Mouse (Mus musculus) layer of hippocampus, postnatal 25 days (tissue): ENCODE data around the gene 1700086D15Rik. TPM values are rescaled to one million over a fixed set of nuclear protein-coding genes. Genes with fewer than 3 reads are reported as not detected.

Source experiments
- DNase-seq, 2 experiments: peaks; one replicate each; pipeline ENCODE4 v3.0.0; 2022; ENCODE audit warnings: mixed read lengths in 2 of 2, low spot score in 1 of 2; ENCODE audit errors: extremely low spot score in 1 of 2
- total RNA-seq, 2 experiments: library from RNA; stranded (reverse); gene quantifications; 2 replicates each; pipeline ENCODE4 v1.2.3; 2021

1700086D15Rik gene
- total RNA-seq = 1 to 10 TPM; 1.7 to 4.2 TPM

DNA sequence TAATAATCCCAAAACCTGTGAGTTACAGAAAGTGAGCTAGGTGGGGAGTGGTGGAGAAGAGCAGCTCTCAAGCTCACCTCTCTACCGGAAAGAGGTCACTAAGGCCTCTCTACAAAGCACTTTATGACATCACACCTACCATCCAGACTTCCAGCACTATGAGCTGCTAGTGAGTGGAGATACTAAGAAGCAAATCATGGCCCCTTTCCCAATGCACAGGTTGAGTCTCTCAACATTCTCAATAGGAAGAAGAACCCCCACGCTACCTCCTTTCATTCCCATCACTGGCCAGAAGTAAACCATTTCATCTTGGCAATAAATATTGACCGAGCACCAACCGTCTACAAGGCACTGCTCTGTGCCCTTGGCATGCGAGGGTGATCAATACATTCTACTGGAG, at the start of gene 1700086D15Rik:
Gene 1700086D15Rik (minus strand): TSS at position 101 of the 400 bp plus-strand sequence.
- no peak for DNase-seq

- DNase-seq = no peak
Observed at GRCm38 (mm10) chr11:65209441-65209840, 49.8 kb upstream of the 1700086D15Rik start.

GRCm38 (mm10) chr11:65205306-65205705, 45.6 kb upstream of the 1700086D15Rik start:
- DNase-seq = no peak

- DNase-seq = no peak
Observed at GRCm38 (mm10) chr11:65204651-65205050, 45.0 kb upstream of the 1700086D15Rik start.

DNA sequence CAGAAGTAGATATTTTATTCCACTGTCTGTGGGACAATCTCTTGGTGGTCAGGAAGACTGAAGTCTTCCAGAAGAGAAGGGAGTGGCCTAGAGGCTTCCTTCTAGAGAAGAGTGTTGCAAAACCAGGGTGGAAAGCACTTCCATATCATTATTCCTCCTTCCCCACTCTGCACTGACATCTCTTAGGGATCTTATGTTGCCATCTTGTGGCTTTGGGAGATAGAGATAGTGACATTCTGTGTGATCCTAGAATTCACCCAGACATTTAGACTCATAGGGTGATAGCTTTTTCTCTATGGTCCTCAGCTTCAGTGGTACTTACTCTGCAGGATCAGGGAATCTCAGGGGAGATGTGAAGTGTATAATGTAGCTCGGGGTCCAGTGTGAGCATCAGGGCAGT, 43.3 kb upstream of the 1700086D15Rik start:
- no peak for DNase-seq

GRCm38 (mm10) chr11:65202236-65202635, 42.5 kb upstream of the 1700086D15Rik start:
- DNase-seq = no peak

- DNase-seq = no peak
Observed at GRCm38 (mm10) chr11:65198026-65198425, 38.3 kb upstream of the 1700086D15Rik start.

- DNase-seq = peak; percentile 58 to 95
Observed at GRCm38 (mm10) chr11:65197280-65197679, 37.6 kb upstream of the 1700086D15Rik start.

GRCm38 (mm10) chr11:65186974-65187373, 27.3 kb upstream of the 1700086D15Rik start:
- no peak for DNase-seq

GRCm38 (mm10) chr11:65185114-65185513, 25.4 kb upstream of the 1700086D15Rik start:
- no peak for DNase-seq

DNA sequence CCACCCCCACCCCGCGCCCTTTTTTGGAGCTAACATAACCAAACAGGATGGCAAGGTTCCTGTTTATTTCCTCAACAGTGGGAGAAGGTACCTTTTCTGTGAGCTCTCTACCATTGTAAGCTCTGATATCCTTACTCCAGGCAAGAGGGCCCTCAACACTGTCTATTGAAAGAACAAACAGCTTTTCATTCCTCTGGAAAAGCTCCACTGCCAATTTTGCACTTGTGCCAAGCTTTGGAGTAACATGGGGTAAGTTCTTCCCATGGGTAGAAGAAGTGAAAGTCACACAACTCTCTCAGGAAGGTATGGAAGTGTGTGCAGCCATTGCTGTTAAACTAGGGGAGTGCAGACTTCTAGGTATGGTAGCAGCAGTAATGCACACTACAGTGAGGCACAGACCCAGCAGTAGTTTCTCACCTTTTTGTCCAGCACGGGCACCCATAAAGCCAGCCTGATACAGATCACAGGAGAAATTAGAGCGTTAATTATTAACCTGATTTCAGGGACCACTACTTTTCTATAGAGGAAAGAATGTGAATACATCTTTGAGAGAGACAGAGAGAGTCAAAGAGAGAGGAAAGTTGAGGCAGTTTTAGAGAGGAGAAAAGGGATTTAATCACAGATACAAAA, 10.5 kb upstream of the 1700086D15Rik start:
- no peak for DNase-seq

DNA sequence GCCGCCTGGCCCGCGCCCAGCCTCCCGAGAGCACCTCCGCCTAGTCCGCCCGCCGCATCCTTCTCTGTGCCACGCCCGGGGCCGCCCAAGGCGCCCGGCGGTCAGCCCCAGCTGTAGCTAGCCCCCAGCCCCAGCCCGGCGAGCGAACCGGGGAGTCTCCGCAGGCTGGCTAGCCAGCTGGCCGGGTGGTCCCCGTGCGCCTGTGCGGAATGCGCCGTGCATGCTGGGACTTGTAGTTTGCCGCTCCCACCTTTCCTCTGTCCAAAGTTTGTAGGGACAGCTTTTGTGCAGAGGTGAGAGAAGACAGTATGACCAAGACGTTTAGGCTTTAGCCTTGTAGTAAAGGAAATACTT, 3.1 kb upstream of the 1700086D15Rik start, which contains the start of gene Arhgap44:
Gene Arhgap44 (minus strand): TSS at position 195 of the 354 bp plus-strand sequence.
- peak; percentile 68 to 71 for DNase-seq

- DNase-seq = peak in 1 of 2 experiments; percentile 26
Observed at GRCm38 (mm10) chr11:65161881-65162766, 2.4 kb upstream of the 1700086D15Rik start.

- no peak for DNase-seq
Observed at GRCm38 (mm10) chr11:65160991-65161880, 1.5 kb upstream of the 1700086D15Rik start.

DNA sequence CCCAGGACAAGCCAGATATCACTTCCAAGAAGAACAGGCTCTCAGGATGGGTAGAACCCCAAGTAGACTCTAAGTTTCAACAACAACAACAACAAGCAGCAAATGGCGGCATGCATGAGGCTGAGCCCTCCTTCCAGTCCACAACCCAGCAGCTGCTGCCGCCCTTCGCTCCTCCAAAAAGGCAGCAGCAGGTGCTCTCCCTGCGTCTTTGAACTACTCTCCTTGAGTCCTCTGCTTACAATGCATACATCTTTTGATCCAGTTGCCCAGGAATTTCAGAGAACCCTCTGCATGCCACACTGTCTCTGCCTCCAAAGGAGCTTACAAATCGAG, 1.1 kb downstream of the 1700086D15Rik start:
- DNase-seq = no peak

GRCm38 (mm10) chr11:65157966-65158657, 1.6 kb downstream of the 1700086D15Rik start:
- no peak for DNase-seq

GRCm38 (mm10) chr11:65153006-65153405, 6.7 kb downstream of the 1700086D15Rik start:
- DNase-seq = no peak

DNA sequence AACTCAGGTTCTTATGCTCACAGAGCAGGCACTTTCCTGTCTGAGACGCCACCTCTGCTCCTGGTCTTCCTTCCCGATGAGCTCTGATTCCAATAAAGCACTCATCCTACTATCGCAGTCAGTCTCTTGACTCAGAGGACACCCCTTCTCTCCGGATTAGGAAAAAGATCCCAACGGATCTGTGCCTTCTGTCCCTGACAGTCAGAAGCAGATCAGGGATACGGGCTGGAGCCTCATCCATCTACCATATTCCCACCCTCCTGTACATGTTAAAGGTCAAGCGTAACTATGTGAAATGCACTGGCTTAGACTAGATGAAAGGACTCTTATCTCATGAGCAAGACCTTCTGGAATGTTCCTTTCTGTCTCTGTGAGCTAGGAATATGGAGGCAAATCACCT, 11.2 kb downstream of the 1700086D15Rik start:
- DNase-seq = no peak

DNA sequence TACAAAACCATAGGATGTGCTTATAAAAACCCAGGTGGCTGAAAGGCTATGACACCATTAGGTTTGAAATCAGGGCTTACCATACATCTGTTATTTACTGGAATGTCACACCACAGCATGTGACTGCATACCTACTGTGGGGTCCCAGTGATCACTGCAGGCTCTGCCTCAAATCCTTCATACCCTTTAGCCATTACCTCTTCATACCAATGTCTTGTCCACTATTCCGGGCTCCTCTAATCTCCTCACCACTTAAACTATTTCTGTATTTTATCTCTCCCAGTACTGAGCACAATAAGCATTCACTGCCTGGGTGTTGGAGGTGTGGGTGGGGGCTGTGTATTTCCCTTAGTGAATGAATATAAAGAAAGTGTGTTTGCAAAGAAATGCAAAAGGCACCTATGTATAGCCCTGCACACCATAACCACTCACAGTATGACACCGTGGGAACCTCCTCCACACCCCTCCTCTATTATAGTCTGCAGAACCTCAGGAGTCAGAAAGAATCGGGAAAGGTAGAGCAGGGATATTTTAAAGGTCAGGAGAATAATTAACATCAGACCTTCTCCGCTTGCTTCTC, 16.8 kb downstream of the 1700086D15Rik start:
- DNase-seq = no peak

GRCm38 (mm10) chr11:65139030-65139429, 20.7 kb downstream of the 1700086D15Rik start:
- DNase-seq = no peak
